Mouse (Mus musculus) stomach, embryonic 14.5 days (tissue): ENCODE results near the gene Macf1. TPM values are rescaled to one million over a fixed set of nuclear protein-coding genes. Genes with fewer than 3 reads are reported as not detected.
"Not testable (repeated sequence)": the region's sequence is repeated elsewhere in the genome, so short reads cannot be mapped to it uniquely, and the experiment has no call there.

Experiments
- ATAC-seq: fragments of 200-750 bp; cut with Nextera tagmentation; 2 replicates; pipeline ENCODE4 v1.8.0; 2017; ENCODE audit warnings: low read depth, moderate TSS enrichment; ENCODE audit not compliant: insufficient number of reproducible peaks, insufficient read depth, low FRiP score
- H3K27ac ChIP-seq: fragments of 300-500 bp; sonication (generic); 2 replicates; pipeline ENCODE4 v1.5.1; 2014; ENCODE audit warnings: mild to moderate bottlenecking, low read length, moderate library complexity, mixed read lengths
- H3K27me3 ChIP-seq: fragments of 300-500 bp; sonication (generic); 2 replicates; pipeline ENCODE4 v1.6.1; 2014; ENCODE audit warnings: low read length, control low read depth, mixed read lengths; ENCODE audit not compliant: control insufficient read depth, insufficient read depth
- H3K36me3 ChIP-seq: fragments of 300-500 bp; sonication (generic); 2 replicates; pipeline ENCODE4 v1.6.1; 2014; ENCODE audit warnings: mild to moderate bottlenecking, control low read depth, low read length, moderate library complexity, mixed read lengths; ENCODE audit not compliant: control insufficient read depth, insufficient read depth
- H3K4me1 ChIP-seq: fragments of 300-500 bp; sonication (generic); 2 replicates; pipeline ENCODE4 v1.6.1; 2014; ENCODE audit warnings: low read length, control low read depth, mixed read lengths; ENCODE audit not compliant: control insufficient read depth, insufficient read depth
- H3K4me2 ChIP-seq: fragments of 300-500 bp; sonication (generic); replicated peaks from 2 replicates; pipeline ENCODE4 v1.6.1; 2014; ENCODE audit warnings: low read depth, low read length, control low read depth
- H3K4me3 ChIP-seq: fragments of 300-500 bp; sonication (generic); 2 replicates; pipeline ENCODE4 v1.5.1; 2014; ENCODE audit warnings: low read depth, low read length, control low read depth
- H3K9ac ChIP-seq: fragments of 300-500 bp; sonication (generic); replicated peaks from 2 replicates; pipeline ENCODE4 v1.6.1; 2014; ENCODE audit warnings: low read depth, mild to moderate bottlenecking, control low read depth, low read length, moderate library complexity, mixed read lengths
- H3K9me3 ChIP-seq: fragments of 300-500 bp; sonication (generic); 2 replicates; pipeline ENCODE4 v1.6.1; 2016; ENCODE audit warnings: low read depth, low read length, control low read depth; ENCODE audit not compliant: control insufficient read depth
- WGBS: fragments of 180-500 bp; shearing (Covaris S2); extraction: QIAGEN DNeasy Blood & Tissue Kit; methylation state at CpG from one replicate; pipeline ENCODE4 v1.1.7; 2014; 5-methylcytosine and 5-hydroxymethylcytosine counted together
- polyA plus RNA-seq: library from polyadenylated mRNA; unstranded; fragments of >200 nt; fragmentation: Nextera tagmentation; extraction: Ambion mirVana; gene quantifications from 2 replicates; pipeline ENCODE4 v1.2.1, GENCODE M21; 2014

Gene Macf1
- polyA plus RNA-seq, 1 experiment from 2014 or later, result 86.9 TPM

- H3K4me3 ChIP-seq, result no peak overlapping the region
- no peak overlapping the region; the same call in 1 of the 2 replicates for H3K27ac ChIP-seq
- ATAC-seq, result no peak
- peaks cover 44% of the 10 kb centered on the region for H3K36me3 ChIP-seq
- no peak overlapping the region for H3K9ac ChIP-seq
- WGBS, result 30% methylated on average over 3 of the region's 3 CpGs
- no peaks in the 10 kb centered on the region for H3K4me1 ChIP-seq
- H3K9me3 ChIP-seq, result no peaks in the 10 kb centered on the region
- H3K4me2 ChIP-seq, result no peak overlapping the region
- no peaks in the 10 kb centered on the region for H3K27me3 ChIP-seq
Measured at GRCm38 (mm10) chr4:123447251-123447650, 236.9 kb downstream of the Macf1 start.

GRCm38 (mm10) chr4:123446754-123447153 is 237.4 kb downstream of the Macf1 start:
- no peak overlapping the region for H3K9ac ChIP-seq
- H3K9me3 ChIP-seq, result no peaks in the 10 kb centered on the region
- no peaks in the 10 kb centered on the region for H3K27me3 ChIP-seq
- no peak for ATAC-seq
- H3K27ac ChIP-seq, result no peak overlapping the region; the same call in 1 of the 2 replicates
- H3K4me2 ChIP-seq, result no peak overlapping the region
- H3K36me3 ChIP-seq, result peaks cover 40% of the 10 kb centered on the region
- H3K4me3 ChIP-seq, result no peak overlapping the region
- WGBS, result 25% methylated on average over 7 of the region's 7 CpGs
- no peaks in the 10 kb centered on the region for H3K4me1 ChIP-seq

GRCm38 (mm10) chr4:123446221-123446620 is 237.9 kb downstream of the Macf1 start:
- not testable (repeated sequence) for H3K27me3 ChIP-seq, H3K4me2 ChIP-seq, H3K4me3 ChIP-seq, ATAC-seq, H3K9ac ChIP-seq, H3K9me3 ChIP-seq, H3K27ac ChIP-seq, H3K4me1 ChIP-seq
- 80% methylated on average over 2 of the region's 2 CpGs for WGBS
- peaks cover 34% of the 10 kb centered on the region for H3K36me3 ChIP-seq

- no peaks in the 10 kb centered on the region for H3K27me3 ChIP-seq
- H3K36me3 ChIP-seq, result peaks cover 31% of the 10 kb centered on the region
- no peaks in the 10 kb centered on the region for H3K4me1 ChIP-seq
- 61% methylated on average over 5 of the region's 5 CpGs for WGBS
- H3K27ac ChIP-seq, result no peak overlapping the region
- no peak overlapping the region for H3K4me2 ChIP-seq
- H3K9me3 ChIP-seq, result no peaks in the 10 kb centered on the region
- no peak for ATAC-seq
- no peak overlapping the region for H3K4me3 ChIP-seq
- no peak overlapping the region for H3K9ac ChIP-seq
Measured at GRCm38 (mm10) chr4:123438414-123438813, 245.7 kb downstream of the Macf1 start.

GRCm38 (mm10) chr4:123433171-123433570 is 251.0 kb downstream of the Macf1 start:
- H3K4me1 ChIP-seq, result no peaks in the 10 kb centered on the region
- H3K9ac ChIP-seq, result no peak overlapping the region
- WGBS, result 93% methylated on average over 3 of the region's 3 CpGs
- no peaks in the 10 kb centered on the region for H3K9me3 ChIP-seq
- H3K4me3 ChIP-seq, result no peak overlapping the region
- ATAC-seq, result no peak
- H3K27me3 ChIP-seq, result no peaks in the 10 kb centered on the region
- no peak overlapping the region for H3K4me2 ChIP-seq
- peaks cover 26% of the 10 kb centered on the region for H3K36me3 ChIP-seq
- no peak overlapping the region for H3K27ac ChIP-seq

- Histone ChIP-seq H3K9me3 (no peaks in the 10 kb centered on the region), H3K36me3 (peaks cover 26% of the 10 kb centered on the region), H3K27ac (no peak overlapping the region), H3K4me3 (no peak overlapping the region), H3K4me2 (no peak overlapping the region), H3K27me3 (no peaks in the 10 kb centered on the region), H3K9ac (no peak overlapping the region), H3K4me1 (no peaks in the 10 kb centered on the region)
- 78% methylated on average over 12 of the region's 12 CpGs for WGBS
- no peak for ATAC-seq
Measured at GRCm38 (mm10) chr4:123431936-123432335, 252.2 kb downstream of the Macf1 start.

GRCm38 (mm10) chr4:123427900-123428684 is 256.1 kb downstream of the Macf1 start:
- Histone ChIP-seq H3K9ac (no peak overlapping the region), H3K4me1 (0 out of 2 replicates have a peak, but pooled peaks cover 4% of the 10 kb centered on the region), H3K27ac (no peak overlapping the region), H3K4me3 (no peak overlapping the region), H3K4me2 (no peak overlapping the region), H3K36me3 (peaks cover 10% of the 10 kb centered on the region), H3K27me3 (no peaks in the 10 kb centered on the region), H3K9me3 (no peaks in the 10 kb centered on the region)
- no peak for ATAC-seq
- 81% methylated on average over 5 of the region's 5 CpGs for WGBS

- no peak for ATAC-seq
- Histone ChIP-seq H3K36me3 (peaks cover 4% of the 10 kb centered on the region), H3K27ac (no peak overlapping the region), H3K9me3 (no peaks in the 10 kb centered on the region), H3K9ac (no peak overlapping the region), H3K27me3 (no peaks in the 10 kb centered on the region), H3K4me2 (no peak overlapping the region), H3K4me1 (0 out of 2 replicates have a peak, but pooled peaks cover 4% of the 10 kb centered on the region), H3K4me3 (no peak overlapping the region)
- WGBS, result 77% methylated on average over 9 of the region's 9 CpGs
Measured at GRCm38 (mm10) chr4:123427271-123427899, 256.8 kb downstream of the Macf1 start.
